Mouse (Mus musculus) hindbrain, embryonic 10.5 days (tissue): ENCODE results near the gene Adnp. TPM values are rescaled to one million over a fixed set of nuclear protein-coding genes. Genes with fewer than 3 reads are reported as not detected.
"Not testable (repeated sequence)": the region's sequence is repeated elsewhere in the genome, so short reads cannot be mapped to it uniquely, and the experiment has no call there.

Experiments
- DNase-seq: peaks from one replicate; pipeline ENCODE4 v3.0.0-alpha.2; 2017; ENCODE audit warnings: low spot score
- H3K27ac ChIP-seq: fragments of 300-500 bp; sonication (generic); 2 replicates; pipeline ENCODE4 v1.5.1; 2016; ENCODE audit warnings: mild to moderate bottlenecking, moderate library complexity
- H3K27me3 ChIP-seq: fragments of 300-500 bp; sonication (generic); 2 replicates; pipeline ENCODE4 v1.6.1; 2016; ENCODE audit warnings: mild to moderate bottlenecking; ENCODE audit not compliant: poor library complexity, insufficient read depth, severe bottlenecking
- H3K36me3 ChIP-seq: fragments of 300-500 bp; sonication (generic); 2 replicates; pipeline ENCODE4 v1.6.1; 2016; ENCODE audit warnings: mild to moderate bottlenecking, moderate library complexity
- H3K4me1 ChIP-seq: fragments of 300-500 bp; sonication (generic); replicated peaks from 2 replicates; pipeline ENCODE4 v1.6.1; 2016; ENCODE audit warnings: mild to moderate bottlenecking
- H3K4me3 ChIP-seq: fragments of 300-500 bp; sonication (generic); 2 replicates; pipeline ENCODE4 v1.5.1; 2016; ENCODE audit warnings: mild to moderate bottlenecking, moderate library complexity
- H3K9me3 ChIP-seq: fragments of 300-500 bp; sonication (generic); 2 replicates; pipeline ENCODE4 v1.6.1; 2016; ENCODE audit warnings: mild to moderate bottlenecking, moderate library complexity
- WGBS: fragments of 180-500 bp; shearing (Covaris S2); methylation state at CpG from one replicate; pipeline ENCODE4 v1.1.7; 2016; 5-methylcytosine and 5-hydroxymethylcytosine counted together
- polyA plus RNA-seq: library from polyadenylated mRNA; unstranded; fragments of >200 nt; fragmentation: Nextera tagmentation; extraction: Ambion mirVana; gene quantifications from 2 replicates; pipeline ENCODE4 v1.2.1, GENCODE M21; 2016

Gene Adnp
- polyA plus RNA-seq, 1 experiment from 2014 or later, result 2.3 TPM

GRCm38 (mm10) chr2:168160370-168160930, 46.5 kb downstream of the Adnp start:
- Histone ChIP-seq H3K4me3 (no peak overlapping the region), H3K27ac (no peak overlapping the region), H3K36me3 (no peaks in the 10 kb centered on the region), H3K4me1 (peaks cover 35% of the 10 kb centered on the region), H3K27me3 (peaks cover 66% of the 10 kb centered on the region), H3K9me3 (no peaks in the 10 kb centered on the region)
- DNase-seq, result no peak
- WGBS, result 82% methylated on average over 9 of the region's 9 CpGs

- Histone ChIP-seq H3K9me3 (no peaks in the 10 kb centered on the region), H3K27ac (peak overlapping the region; percentile 82), H3K4me3 (peak overlapping the region; percentile 36), H3K36me3 (no peaks in the 10 kb centered on the region), H3K4me1 (peaks cover 48% of the 10 kb centered on the region), H3K27me3 (peaks cover 68% of the 10 kb centered on the region)
- peak; percentile 57 for DNase-seq
- WGBS, result 2% methylated on average over 25 of the region's 25 CpGs
Measured at GRCm38 (mm10) chr2:168158911-168159711, 47.8 kb downstream of the Adnp start.

- H3K27ac ChIP-seq, DNase-seq, H3K36me3 ChIP-seq, H3K4me3 ChIP-seq, H3K9me3 ChIP-seq: not testable (repeated sequence)
- WGBS, result 48% methylated on average over 9 of the region's 11 CpGs
- peaks cover 68% of the 10 kb centered on the region for H3K27me3 ChIP-seq
- peaks cover 59% of the 10 kb centered on the region for H3K4me1 ChIP-seq
Measured at GRCm38 (mm10) chr2:168157974-168158373, 48.9 kb downstream of the Adnp start.

GRCm38 (mm10) chr2:168156361-168156760, 50.6 kb downstream of the Adnp start:
- DNase-seq, result no peak
- H3K27ac ChIP-seq, result no peak overlapping the region
- 32% methylated on average over 14 of the region's 14 CpGs for WGBS
- H3K36me3 ChIP-seq, result no peaks in the 10 kb centered on the region
- H3K9me3 ChIP-seq, result no peaks in the 10 kb centered on the region
- H3K4me1 ChIP-seq, result peaks cover 53% of the 10 kb centered on the region
- no peak overlapping the region for H3K4me3 ChIP-seq
- peaks cover 55% of the 10 kb centered on the region for H3K27me3 ChIP-seq

- Histone ChIP-seq H3K27me3 (peaks cover 51% of the 10 kb centered on the region), H3K4me1 (peaks cover 50% of the 10 kb centered on the region), H3K27ac (peak overlapping the region; percentile 91; the same call in 1 of the 2 replicates), H3K36me3 (no peaks in the 10 kb centered on the region), H3K4me3 (no peak overlapping the region), H3K9me3 (no peaks in the 10 kb centered on the region)
- 91% methylated on average over 7 of the region's 7 CpGs for WGBS
- no peak for DNase-seq
Measured at GRCm38 (mm10) chr2:168155666-168156065, 51.2 kb downstream of the Adnp start.

GRCm38 (mm10) chr2:168154090-168154881, 52.6 kb downstream of the Adnp start:
- Histone ChIP-seq H3K27ac (peak overlapping the region; percentile 91), H3K4me3 (peak overlapping the region; percentile 34), H3K27me3 (peaks cover 37% of the 10 kb centered on the region), H3K36me3 (no peaks in the 10 kb centered on the region), H3K4me1 (peaks cover 43% of the 10 kb centered on the region), H3K9me3 (no peaks in the 10 kb centered on the region)
- WGBS, result 20% methylated on average over 14 of the region's 14 CpGs
- peak; percentile 94 for DNase-seq

GRCm38 (mm10) chr2:168149241-168149640, 57.7 kb downstream of the Adnp start:
- DNase-seq, result no peak
- 93% methylated on average over 8 of the region's 8 CpGs for WGBS
- H3K36me3 ChIP-seq, result no peaks in the 10 kb centered on the region
- no peak overlapping the region for H3K4me3 ChIP-seq
- no peak overlapping the region for H3K27ac ChIP-seq
- H3K9me3 ChIP-seq, result no peaks in the 10 kb centered on the region
- no peaks in the 10 kb centered on the region for H3K27me3 ChIP-seq
- H3K4me1 ChIP-seq, result peaks cover 36% of the 10 kb centered on the region

- H3K27me3 ChIP-seq, result no peaks in the 10 kb centered on the region
Measured at GRCm38 (mm10) chr2:168147722-168148432, 59.0 kb downstream of the Adnp start.

GRCm38 (mm10) chr2:168145437-168145836, 61.5 kb downstream of the Adnp start:
- DNase-seq, result no peak
- Histone ChIP-seq H3K4me3 (no peak overlapping the region), H3K36me3 (no peaks in the 10 kb centered on the region), H3K27ac (no peak overlapping the region), H3K4me1 (peaks cover 29% of the 10 kb centered on the region), H3K9me3 (no peaks in the 10 kb centered on the region), H3K27me3 (no peaks in the 10 kb centered on the region)
- WGBS, result 62% methylated on average over 2 of the region's 2 CpGs

More at GRCm38 (mm10) chr2:168147722-168148432, 59.0 kb downstream of the Adnp start:
- H3K9me3 ChIP-seq, result no peaks in the 10 kb centered on the region
- no peak overlapping the region for H3K4me3 ChIP-seq
- peak overlapping the region; percentile 51 for H3K27ac ChIP-seq
- H3K4me1 ChIP-seq, result peaks cover 31% of the 10 kb centered on the region
- DNase-seq, result peak; percentile 23
- H3K36me3 ChIP-seq, result no peaks in the 10 kb centered on the region
- WGBS, result 50% methylated on average over 22 of the region's 22 CpGs

GRCm38 (mm10) chr2:168143794-168144193, 63.1 kb downstream of the Adnp start:
- Histone ChIP-seq H3K27ac (no peak overlapping the region), H3K4me1 (peaks cover 29% of the 10 kb centered on the region), H3K4me3 (no peak overlapping the region), H3K36me3 (no peaks in the 10 kb centered on the region), H3K27me3 (no peaks in the 10 kb centered on the region), H3K9me3 (no peaks in the 10 kb centered on the region)
- no peak for DNase-seq
- 51% methylated on average over 5 of the region's 5 CpGs for WGBS

GRCm38 (mm10) chr2:168137161-168137560, 69.8 kb downstream of the Adnp start:
- Histone ChIP-seq H3K4me3 (no peak overlapping the region), H3K9me3 (no peaks in the 10 kb centered on the region), H3K4me1 (peaks cover 5% of the 10 kb centered on the region; the same call in 1 of the 2 replicates), H3K36me3 (no peaks in the 10 kb centered on the region), H3K27me3 (no peaks in the 10 kb centered on the region), H3K27ac (peak overlapping the region; percentile 43; the same call in 1 of the 2 replicates)
- DNase-seq, result no peak
- WGBS, result 72% methylated on average over 15 of the region's 15 CpGs
